Mouse (Mus musculus) telencephalon, adult 2 months (tissue): ENCODE measurements at regions not wholly inside any gene's neighbourhood (a gene's known extent, or its start where the extent isn't known, plus 50 kb on each side); places are given as distances from the start of the nearest gene placed in this dataset.

Experiments
- DNase-seq: peaks from one replicate; pipeline ENCODE4 v3.0.0-alpha.2; 2011; ENCODE audit warnings: low read depth, low spot score

DNA sequence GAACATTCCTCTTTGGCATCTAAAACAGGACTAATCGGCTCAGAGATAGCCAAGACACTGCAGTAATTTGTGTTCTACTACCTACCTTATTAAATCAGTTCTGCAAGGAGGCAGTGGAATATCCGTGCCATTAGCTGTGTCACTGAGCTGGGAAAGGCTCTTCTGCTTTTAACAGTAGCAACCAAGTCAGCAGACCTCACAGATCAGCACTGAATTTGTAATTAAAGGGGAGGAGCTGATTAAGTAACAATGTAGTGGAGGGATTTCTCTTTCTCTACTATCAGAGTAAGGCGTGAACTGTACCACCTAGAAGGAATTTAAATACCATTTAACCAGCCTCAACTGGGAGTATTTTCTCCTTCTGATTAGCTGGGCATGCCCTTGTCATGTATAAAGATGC, 504.3 kb upstream of the Atp10a start:
- DNase-seq = peak; percentile 31

DNA sequence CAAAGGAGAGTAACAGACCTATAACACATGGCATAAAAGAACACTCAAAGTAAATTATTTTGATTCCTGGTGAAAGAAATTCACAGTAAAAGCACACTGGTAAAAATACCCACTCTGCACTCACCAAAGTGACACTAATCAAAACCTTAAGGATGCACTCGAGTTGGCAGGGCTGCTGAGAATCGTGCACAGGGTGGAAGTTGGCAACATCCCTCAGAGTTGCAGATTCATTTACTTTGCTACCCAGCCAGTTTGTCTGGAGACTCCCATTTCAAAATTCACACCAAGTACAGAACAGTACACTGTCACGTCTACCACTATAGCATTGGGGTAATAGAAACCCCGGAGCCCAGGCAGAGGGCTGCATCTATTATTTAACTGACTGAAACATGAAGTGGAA, 471.1 kb upstream of the Atp10a start:
- DNase-seq = peak; percentile 62

DNA sequence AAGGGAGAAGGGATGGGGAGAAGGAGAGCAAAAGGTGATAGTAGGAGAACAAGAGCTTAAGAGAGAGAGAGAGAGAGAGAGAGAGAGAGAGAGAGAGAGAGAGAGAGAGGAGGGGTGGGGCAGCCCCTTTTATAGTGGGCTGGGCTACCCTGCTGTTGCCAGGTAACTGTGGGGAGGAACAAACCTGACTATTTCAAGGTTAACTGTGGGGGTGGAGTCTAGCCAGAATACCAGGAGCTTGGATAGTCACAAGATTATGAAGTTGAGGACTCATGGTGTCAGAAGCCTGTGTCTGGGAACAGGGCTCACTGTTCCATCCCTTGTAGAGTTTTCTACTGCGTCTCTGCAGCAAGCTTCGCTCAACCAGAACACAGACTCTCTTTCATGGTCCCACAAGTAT, 438.2 kb upstream of the Atp10a start:
- no peak for DNase-seq

DNA sequence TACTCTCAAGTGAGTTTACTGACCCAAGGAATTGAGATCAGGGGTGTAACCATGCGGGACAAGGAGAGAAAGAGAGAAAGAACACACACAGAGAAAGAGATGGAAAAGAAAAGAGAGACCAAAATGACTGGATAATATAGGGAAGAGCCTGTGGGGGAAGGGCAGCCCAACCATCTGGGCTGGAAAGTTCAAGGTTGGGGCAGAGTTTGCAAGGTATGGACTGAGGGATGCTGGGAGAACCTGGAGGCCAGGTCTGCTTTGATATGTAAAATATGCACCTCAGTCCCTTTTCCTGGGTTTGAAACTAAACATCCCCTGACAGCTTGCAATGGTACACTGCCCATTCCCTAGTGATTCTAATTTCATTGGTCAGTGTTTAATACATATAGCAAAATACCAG, 431.2 kb upstream of the Atp10a start:
- DNase-seq = no peak

DNA sequence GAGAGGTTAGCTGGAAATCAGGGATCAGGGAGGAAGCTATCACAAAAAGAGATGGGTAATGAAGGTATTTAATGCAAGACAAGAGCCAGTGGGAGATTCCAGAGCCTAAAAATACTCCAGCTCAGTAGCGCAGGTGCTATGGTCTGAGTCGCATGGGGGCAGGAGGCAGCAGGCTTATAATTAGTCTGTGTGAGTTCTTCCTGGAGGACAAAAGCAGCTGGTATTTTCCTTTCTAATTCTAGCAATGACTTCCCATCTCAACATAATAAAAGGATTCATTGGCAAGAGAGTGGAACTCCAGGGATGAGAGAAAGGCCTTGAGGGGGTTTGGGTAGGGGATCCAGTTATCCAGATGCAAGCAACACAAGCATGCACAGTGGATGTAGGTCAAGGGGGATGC, 430.3 kb upstream of the Atp10a start:
- DNase-seq = peak; percentile 67

DNA sequence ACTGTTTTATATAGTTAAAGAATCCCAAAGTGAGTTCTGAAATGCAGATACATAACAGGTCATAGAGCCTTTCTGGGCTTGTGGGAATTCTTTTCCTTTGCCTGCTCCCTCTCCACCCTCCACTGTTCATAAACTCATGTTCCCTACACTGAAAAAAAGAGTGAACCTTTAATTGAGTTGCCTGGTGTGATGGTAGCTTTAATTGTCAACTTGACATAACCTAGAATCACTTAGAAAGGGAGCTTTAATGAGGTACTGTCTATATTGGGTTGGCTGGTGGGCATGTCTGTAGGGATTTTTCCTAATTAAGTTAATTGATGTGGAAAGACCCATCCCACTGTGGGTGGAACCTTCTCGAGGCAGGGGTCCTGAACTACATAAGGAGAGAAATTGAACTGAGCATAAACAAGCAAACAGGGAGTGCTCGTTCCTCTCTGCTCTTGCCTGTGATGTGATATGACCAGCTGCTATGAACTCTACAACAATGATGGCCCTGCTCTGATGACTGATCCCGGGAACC, 425.7 kb upstream of the Atp10a start:
- no peak for DNase-seq

DNA sequence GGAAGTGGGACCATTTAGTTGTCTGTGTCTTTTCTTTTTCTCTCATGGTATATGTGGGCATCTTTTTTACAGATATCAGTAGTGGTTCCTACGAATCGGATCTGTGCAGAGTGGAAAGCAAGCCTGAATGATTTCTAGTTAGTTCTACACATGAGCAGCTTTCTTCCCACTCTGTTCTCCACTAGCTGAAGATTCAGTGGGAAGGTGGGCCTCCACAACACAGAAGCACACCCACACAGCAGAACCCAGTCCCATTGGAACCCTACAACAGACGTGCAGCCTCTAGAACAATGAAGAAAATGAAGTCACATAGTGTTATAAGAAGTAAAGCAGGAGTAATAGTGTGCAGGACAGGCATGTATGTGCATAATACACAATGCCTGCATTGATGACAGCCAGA, 425.0 kb upstream of the Atp10a start:
- no peak for DNase-seq

GRCm38 (mm10) chr7:58247261-58247660, 408.7 kb upstream of the Atp10a start:
- peak; percentile 91 for DNase-seq
